Mouse (Mus musculus): ENCODE data around the gene Grin3b.

GRCm38 (mm10) chr10:80022806-80023205, 52.3 kb downstream of the Grin3b start:
- TF ChIP-seq CTCF (IDR thresholded peaks at IDR 0.05; ENCODE audit: control insufficient read depth, insufficient read depth, insufficient read length), result no peak
- TF ChIP-seq CEBPB (IDR thresholded peaks at IDR 0.05; ENCODE audit: low read depth), result no peak
- no peak for TF ChIP-seq FOSL1 (IDR thresholded peaks at IDR 0.05; ENCODE audit: insufficient read depth, low read length, poor library complexity, severe bottlenecking)
- TF ChIP-seq MYOD1 (IDR thresholded peaks at IDR 0.05; ENCODE audit: control insufficient read depth, insufficient read length, low read depth), result no peak
